Mouse (Mus musculus): ENCODE data around the gene Mccc1.

Gene Mccc1

DNA sequence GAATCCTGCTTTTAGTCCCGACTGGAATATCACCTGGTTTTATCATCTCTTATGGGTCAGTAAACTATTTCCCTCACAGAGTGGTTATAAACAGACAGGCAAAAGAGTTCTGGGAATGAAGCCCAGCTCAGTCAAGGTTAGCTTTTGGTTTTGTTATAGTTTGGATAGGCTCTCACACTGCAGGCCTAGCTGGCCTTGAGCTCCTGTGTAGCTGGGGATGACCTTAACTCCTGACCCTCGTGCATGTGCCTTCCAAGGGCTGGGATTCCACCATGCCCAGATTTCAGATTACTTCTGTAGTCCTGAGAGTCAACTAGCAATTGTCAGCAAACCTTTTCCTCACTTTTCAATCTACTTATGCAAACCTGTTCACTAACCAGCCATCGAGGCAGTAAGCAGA lies 82.2 kb downstream of the Mccc1 start:
- DNase-seq (ENCODE audit: low read depth): no peak

Measured in 416B (cell line).